Mouse (Mus musculus): Measurements from ENCODE around the gene Pdcd6.
A peak's percentile ranks its signal among the peaks of the same experiment; 100 is the strongest.

The Pdcd6 gene

GRCm38 (mm10) chr13:74282299-74282698 is 35.1 kb downstream of the Pdcd6 start:
- no peak for DNase-seq (ENCODE audit: low spot score in 2 of 2)

- no peak for DNase-seq (ENCODE audit: low spot score in 2 of 2)
Observed at GRCm38 (mm10) chr13:74275726-74276125, 41.7 kb downstream of the Pdcd6 start.

GRCm38 (mm10) chr13:74260231-74260992 is 57.0 kb downstream of the Pdcd6 start:
- DNase-seq (ENCODE audit: low spot score in 2 of 2): peak; percentile 20 to 64

DNA sequence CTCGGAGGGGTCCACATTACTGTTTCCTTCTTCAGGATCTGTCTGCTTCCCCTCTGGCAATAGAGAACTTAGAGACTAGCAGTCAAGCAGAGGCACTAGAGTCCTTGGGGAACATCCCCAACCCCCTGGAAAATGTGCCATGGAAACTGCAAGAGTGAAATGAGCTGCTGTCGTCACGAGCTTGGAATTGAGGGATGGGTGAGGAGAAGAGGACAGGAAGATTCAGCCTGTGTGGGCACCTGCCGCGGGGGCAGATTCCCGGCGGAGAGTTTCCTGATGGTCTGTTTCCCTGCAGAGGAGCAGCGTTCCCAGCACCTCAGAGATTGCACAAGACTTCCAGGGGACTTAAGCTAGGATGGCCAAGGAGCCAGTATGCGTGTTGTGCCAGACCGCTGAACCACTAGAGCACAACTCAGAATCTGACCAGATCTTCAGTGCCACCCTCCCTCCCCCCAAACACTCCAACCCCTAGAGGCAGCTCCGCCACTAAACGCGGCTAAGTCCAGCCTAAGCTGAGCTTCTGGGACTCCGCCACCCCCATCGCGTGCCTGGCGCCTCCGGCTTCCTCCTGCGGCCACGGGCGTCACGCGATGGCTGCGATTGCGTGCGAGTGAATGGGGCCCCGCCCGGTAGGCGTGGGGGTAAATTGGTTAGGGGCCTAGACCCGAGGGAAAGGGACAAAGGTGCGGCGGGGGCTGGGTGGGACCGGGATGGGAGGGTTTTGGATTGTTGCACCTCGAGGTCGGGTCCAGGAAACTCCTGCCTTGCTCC is 57.7 kb downstream of the Pdcd6 start:
- DNase-seq (ENCODE audit: low spot score in 2 of 2): peak; percentile 29 to 58
